ENCODE assay signal across 13 mouse cellular contexts in genomic region chr5:88933454-88933853, GRCm38 (mm10). TPM values are rescaled to one million over a fixed set of nuclear protein-coding genes. Genes with fewer than 3 reads are reported as not detected.
DNase-seq lines count a peak whose midpoint lies in the region; ATAC-seq and TF ChIP-seq lines count a peak whose summit lies in the region.
"Had no signal": no experiment of that assay in that cellular context is flagged by ENCODE, and none has a peak within 500 bp of the region (broad histone marks: within the 10 kb centered on the region; RNA-seq: fewer than 3 reads in every experiment).

No protein-coding gene starts in this region.

- intact Hi-C loops in left cerebral cortex, adult 2 months (cut with DNase I): loop anchor here (5.0 kb wide), 1 partner anchor 124 kb away; no protein-coding TSS in a partner anchor
- intact Hi-C loops in left cerebral cortex, postnatal 4 days (cut with DNase I): no loop called here

- H3K9ac ChIP-seq in forebrain, embryonic 16.5 days (replicated peaks; ENCODE audit: low read depth, low read length): no peak overlapping the region
- H3K9ac ChIP-seq in heart, embryonic 13.5 days: peak overlapping the region; percentile 67
- no peak overlapping the region for H3K9ac ChIP-seq in midbrain, embryonic 16.5 days (ENCODE audit: low read depth, low read length)
- H3K9ac ChIP-seq: limb, embryonic 13.5 days had no signal

- no peaks in the 10 kb centered on the region for H3K27me3 ChIP-seq in forebrain, embryonic 16.5 days (replicated peaks; ENCODE audit: control insufficient read depth, insufficient read depth, low read length)
- no peaks in the 10 kb centered on the region for H3K27me3 ChIP-seq in forebrain, embryonic 10.5 days (ENCODE audit: poor library complexity, severe bottlenecking)
- H3K27me3 ChIP-seq in heart, embryonic 13.5 days (replicated peaks): no peaks in the 10 kb centered on the region
- no peaks in the 10 kb centered on the region for H3K27me3 ChIP-seq in midbrain, embryonic 16.5 days (ENCODE audit: control insufficient read depth, insufficient read depth, low read depth, low read length)
- H3K27me3 ChIP-seq: limb, embryonic 13.5 days had no signal

- no peak for DNase-seq in forebrain, embryonic 10.5 days (ENCODE audit: extremely low spot score, low spot score)
- DNase-seq in left cerebral cortex, adult 2 months (ENCODE audit: extremely low spot score in 1 of 2, low spot score in 2 of 2): no peak
- no peak for DNase-seq in left cerebral cortex, postnatal 4 days
- DNase-seq in thymus, postnatal 4 days: no peak
- DNase-seq in adrenal gland, postnatal 4 days (ENCODE audit: low spot score in 2 of 2): no peak
- DNase-seq: adrenal gland, postnatal 10 days; B cell, adult 2 months; cerebellum, adult 9-10 months; kidney, postnatal 14 days had no signal

- H3K4me1 ChIP-seq in forebrain, embryonic 16.5 days (replicated peaks; ENCODE audit: control insufficient read depth, insufficient read depth, low read length): peaks cover 28% of the 10 kb centered on the region
- H3K4me1 ChIP-seq in forebrain, embryonic 10.5 days: peaks cover 25% of the 10 kb centered on the region
- peaks cover 83% of the 10 kb centered on the region for H3K4me1 ChIP-seq in heart, embryonic 13.5 days
- peaks cover 18% of the 10 kb centered on the region for H3K4me1 ChIP-seq in midbrain, embryonic 16.5 days (ENCODE audit: control insufficient read depth, insufficient read depth, low read length)

- H3K4me3 ChIP-seq in forebrain, embryonic 16.5 days (replicated peaks; ENCODE audit: low read length): no peak overlapping the region
- no peak overlapping the region for H3K4me3 ChIP-seq in forebrain, embryonic 10.5 days
- peak overlapping the region; percentile 52 for H3K4me3 ChIP-seq in left cerebral cortex, adult 2 months
- no peak overlapping the region for H3K4me3 ChIP-seq in heart, embryonic 13.5 days
- H3K4me3 ChIP-seq in midbrain, embryonic 16.5 days (ENCODE audit: low read depth, low read length): no peak overlapping the region
- H3K4me3 ChIP-seq: limb, embryonic 13.5 days had no signal

- H3K9me3 ChIP-seq in forebrain, embryonic 16.5 days (ENCODE audit: control insufficient read depth, low read length): no peaks in the 10 kb centered on the region
- H3K9me3 ChIP-seq in forebrain, embryonic 10.5 days: no peaks in the 10 kb centered on the region
- H3K9me3 ChIP-seq in heart, embryonic 13.5 days: no peaks in the 10 kb centered on the region
- no peaks in the 10 kb centered on the region for H3K9me3 ChIP-seq in midbrain, embryonic 16.5 days (replicated peaks; ENCODE audit: control insufficient read depth, low read length, poor library complexity, severe bottlenecking)
- H3K9me3 ChIP-seq: limb, embryonic 13.5 days had no signal

- TF ChIP-seq CTCF in left cerebral cortex, adult 2 months (IDR thresholded peaks at IDR 0.05): no peak

- 38% methylated on average over 7 of the region's 7 CpGs for WGBS in forebrain, embryonic 16.5 days
- 91% methylated on average over 7 of the region's 7 CpGs for WGBS in forebrain, embryonic 10.5 days
- 45% methylated on average over 7 of the region's 7 CpGs for WGBS in heart, embryonic 13.5 days
- 39% methylated on average over 7 of the region's 7 CpGs for WGBS in midbrain, embryonic 16.5 days

- no peak overlapping the region for H3K27ac ChIP-seq in forebrain, embryonic 16.5 days (ENCODE audit: low read length)
- no peak overlapping the region for H3K27ac ChIP-seq in forebrain, embryonic 10.5 days
- peak overlapping the region; percentile 71 for H3K27ac ChIP-seq in left cerebral cortex, adult 2 months
- peak overlapping the region; percentile 84 for H3K27ac ChIP-seq in heart, embryonic 13.5 days (replicated peaks)
- no peak overlapping the region for H3K27ac ChIP-seq in midbrain, embryonic 16.5 days (ENCODE audit: low read length)
- H3K27ac ChIP-seq: limb, embryonic 13.5 days had no signal

- no peaks in the 10 kb centered on the region for H3K36me3 ChIP-seq in forebrain, embryonic 16.5 days (ENCODE audit: control insufficient read depth, insufficient read depth)
- H3K36me3 ChIP-seq in forebrain, embryonic 10.5 days (replicated peaks): no peaks in the 10 kb centered on the region
- H3K36me3 ChIP-seq in heart, embryonic 13.5 days: no peaks in the 10 kb centered on the region
- no peaks in the 10 kb centered on the region for H3K36me3 ChIP-seq in midbrain, embryonic 16.5 days (ENCODE audit: control insufficient read depth, insufficient read depth, low read length)
- H3K36me3 ChIP-seq: limb, embryonic 13.5 days had no signal

- no peak for ATAC-seq in forebrain, embryonic 16.5 days
- ATAC-seq in heart, embryonic 13.5 days (ENCODE audit: extremely low read depth, insufficient number of reproducible peaks, low FRiP score, low TSS enrichment): no peak
- no peak for ATAC-seq in midbrain, embryonic 16.5 days

- H3K4me2 ChIP-seq in forebrain, embryonic 16.5 days (ENCODE audit: low read length): peak overlapping the region; percentile 10
- peak overlapping the region; percentile 51 for H3K4me2 ChIP-seq in heart, embryonic 13.5 days
- H3K4me2 ChIP-seq in midbrain, embryonic 16.5 days (ENCODE audit: low read length): peak overlapping the region; percentile 48
- H3K4me2 ChIP-seq: limb, embryonic 13.5 days had no signal

RNA-seq across cellular contexts. Expression of gene Slc4a4, which starts 46.8 kb away (rescaled TPM):
- 3.8 and 4.8 TPM in 2 replicates for polyA plus RNA-seq in forebrain, embryonic 16.5 days (2015; fragmentation: Nextera tagmentation; extraction: Ambion mirVana)
- polyA plus RNA-seq in forebrain, embryonic 10.5 days (2016; fragmentation: Nextera tagmentation; extraction: Ambion mirVana): 1.3 and 1.7 TPM in 2 replicates
- 100 to 1,000 TPM; 104 to 119 TPM for total RNA-seq in left cerebral cortex, adult 2 months (2021)
- 10 to 100 TPM; 52.0 to 60.8 TPM for total RNA-seq in left cerebral cortex, postnatal 4 days (2021)
- 3.1 and 3.9 TPM in 2 replicates for polyA plus RNA-seq in heart, embryonic 13.5 days (2015; fragmentation: Nextera tagmentation; extraction: Ambion mirVana)
- polyA plus RNA-seq in midbrain, embryonic 16.5 days (2015; fragmentation: Nextera tagmentation; extraction: Ambion mirVana): 5.7 and 8.3 TPM in 2 replicates
- total RNA-seq in adrenal gland, postnatal 4 days (2021): 10 to 100 TPM; 23.3 to 45.1 TPM

Comparison
In these comparisons a context has a peak if more than half of its experiments do, and no peak if none do; other contexts are left out.
1. H3K27ac ChIP-seq: peak in left cerebral cortex, adult 2 months (single experiment) and heart, embryonic 13.5 days (single experiment); none in forebrain, embryonic 16.5 days (single experiment), forebrain, embryonic 10.5 days (single experiment) and midbrain, embryonic 16.5 days (single experiment).
2. Peak in every context shown above with its lines, with median percentiles within 50 percentile points of each other: H3K4me2 ChIP-seq.